Mouse (Mus musculus) common myeloid progenitor, adult 5-6 weeks (primary cell): ENCODE results near the gene Bcar1. TPM values are rescaled to one million over a fixed set of nuclear protein-coding genes. Genes with fewer than 3 reads are reported as not detected.

Experiments
- ATAC-seq: replicated peaks from 2 replicates; pipeline ENCODE4 v1.8.0; 2016; ENCODE audit warnings: low read depth, mild to moderate bottlenecking, moderate TSS enrichment, inconsistent platforms; ENCODE audit not compliant: poor library complexity, severe bottlenecking
- total RNA-seq: library from RNA; stranded (forward); fragments of 200-1000, 187-1606 nt; gene quantifications from 2 replicates; pipeline ENCODE4 v1.2.3, GENCODE M21; 2017

Gene Bcar1
- total RNA-seq, 1 experiment from 2014 or later: not detected

DNA sequence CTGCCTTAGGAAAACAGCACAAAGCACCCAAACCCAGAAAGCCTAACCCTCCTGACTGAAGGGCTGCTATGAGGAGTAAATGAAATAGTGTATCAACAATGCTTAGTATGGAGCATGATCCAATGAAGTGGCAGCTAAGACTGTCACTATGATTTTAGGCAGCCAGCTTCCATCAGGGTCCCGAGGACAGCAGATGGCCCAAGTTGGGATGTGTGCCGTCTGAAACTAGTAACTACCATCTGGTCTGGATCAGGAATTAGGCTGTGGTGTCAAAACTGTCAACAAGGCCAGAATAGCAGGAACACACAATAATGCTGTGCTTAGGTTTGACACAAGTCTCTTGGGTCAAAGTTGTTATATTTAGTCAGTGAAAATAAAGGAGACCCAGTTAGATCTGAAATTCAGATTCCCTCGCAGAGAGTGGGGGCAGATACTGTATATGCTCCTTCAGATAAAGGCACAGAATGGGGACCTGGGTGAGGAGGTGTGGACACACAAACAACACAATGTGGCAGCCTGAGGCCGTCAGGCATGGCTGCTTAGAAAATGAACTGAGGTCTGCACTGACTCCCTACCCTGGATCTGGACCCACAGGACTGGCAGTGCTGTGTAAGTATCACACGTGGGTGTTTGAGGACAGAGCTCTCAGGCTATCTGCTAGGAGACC lies 27.5 kb upstream of the Bcar1 start:
- no peak for ATAC-seq

- ATAC-seq: no peak
Measured at GRCm38 (mm10) chr8:111769764-111770428, 26.3 kb upstream of the Bcar1 start.

GRCm38 (mm10) chr8:111769296-111769695 lies 25.7 kb upstream of the Bcar1 start:
- ATAC-seq: no peak

GRCm38 (mm10) chr8:111768651-111769050 lies 25.0 kb upstream of the Bcar1 start:
- no peak for ATAC-seq

GRCm38 (mm10) chr8:111765616-111766015 lies 22.0 kb upstream of the Bcar1 start:
- ATAC-seq: no peak

- ATAC-seq: no peak
Measured at GRCm38 (mm10) chr8:111765096-111765495, 21.5 kb upstream of the Bcar1 start.

DNA sequence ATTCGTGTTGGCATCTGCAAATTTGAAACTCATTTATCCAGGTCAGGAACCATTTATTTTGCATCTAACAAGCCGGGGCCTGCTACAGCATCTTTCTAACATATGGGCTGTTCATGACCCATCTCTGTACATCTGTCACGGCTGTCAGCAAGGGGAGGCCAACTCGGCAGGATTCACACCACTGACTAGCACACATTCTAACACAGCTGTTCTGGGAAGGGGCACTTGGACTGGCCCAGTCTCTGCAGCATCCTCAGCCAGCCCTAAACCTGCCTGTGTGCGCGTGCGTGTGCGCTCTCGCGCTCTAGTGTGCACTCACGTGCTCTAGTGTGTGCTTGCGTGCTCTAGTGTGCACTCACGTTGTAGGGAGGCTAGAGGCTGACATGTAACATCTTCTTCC lies 17.1 kb upstream of the Bcar1 start:
- ATAC-seq: no peak

GRCm38 (mm10) chr8:111758817-111759216 lies 15.2 kb upstream of the Bcar1 start:
- no peak for ATAC-seq

DNA sequence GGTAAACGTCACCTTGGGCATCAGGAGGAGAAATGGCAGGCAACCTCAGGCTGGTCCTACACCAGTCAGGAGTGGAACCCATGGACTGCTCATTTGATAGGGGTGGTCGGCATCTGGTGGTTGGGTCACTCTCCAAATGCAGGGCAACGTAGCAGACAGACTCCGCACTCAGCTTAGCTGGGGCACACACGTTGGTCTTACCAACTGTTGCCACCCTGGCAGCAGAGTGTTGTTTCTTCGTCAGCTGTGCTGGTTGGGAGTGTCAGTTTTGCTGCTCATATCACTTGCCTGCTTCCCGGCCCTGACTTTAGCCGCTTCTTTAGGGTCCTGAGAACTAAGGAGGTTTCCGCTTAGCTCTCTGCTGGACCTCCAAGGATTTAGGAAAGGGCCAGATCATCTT lies 14.0 kb upstream of the Bcar1 start:
- no peak for ATAC-seq

DNA sequence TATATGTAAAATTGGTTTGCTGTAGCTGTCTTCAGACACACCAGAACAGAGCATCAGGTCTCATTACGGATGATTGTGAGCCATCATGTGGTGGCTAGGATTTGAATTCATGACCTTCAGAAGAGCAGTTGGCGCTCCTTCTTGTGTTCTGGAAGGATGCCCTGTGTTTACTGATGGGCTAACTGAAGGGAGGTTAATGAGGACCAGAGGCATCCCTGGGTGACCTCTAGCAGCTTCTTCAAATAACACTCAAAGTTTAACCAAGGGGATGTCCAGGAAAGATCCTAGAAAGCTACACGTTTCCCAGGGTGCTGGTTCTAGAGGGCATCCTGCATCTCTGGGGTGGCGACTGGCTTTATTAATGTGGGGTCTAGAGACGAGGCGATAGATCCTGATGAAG lies 11.1 kb upstream of the Bcar1 start:
- no peak for ATAC-seq

GRCm38 (mm10) chr8:111754088-111754487 lies 10.5 kb upstream of the Bcar1 start:
- ATAC-seq: no peak

DNA sequence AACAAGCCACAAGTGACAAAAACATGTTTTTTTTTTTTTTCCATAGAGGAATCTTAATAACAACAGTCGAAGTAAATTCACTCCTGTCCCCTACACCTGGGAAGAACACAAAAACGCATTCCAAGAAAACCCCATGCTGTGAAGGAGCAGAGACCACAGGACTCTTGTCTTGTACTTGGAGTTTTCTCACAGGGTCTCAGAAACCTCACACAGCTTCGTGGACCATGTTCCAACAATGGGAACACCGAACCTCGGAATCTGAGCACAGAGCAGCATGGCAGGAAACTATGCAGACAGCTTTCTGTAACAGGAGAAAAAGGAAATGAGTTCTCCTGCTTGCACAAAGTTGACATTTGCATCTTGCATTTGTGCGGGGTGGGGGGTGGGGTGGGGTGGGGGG lies 5.2 kb upstream of the Bcar1 start:
- no peak for ATAC-seq

DNA sequence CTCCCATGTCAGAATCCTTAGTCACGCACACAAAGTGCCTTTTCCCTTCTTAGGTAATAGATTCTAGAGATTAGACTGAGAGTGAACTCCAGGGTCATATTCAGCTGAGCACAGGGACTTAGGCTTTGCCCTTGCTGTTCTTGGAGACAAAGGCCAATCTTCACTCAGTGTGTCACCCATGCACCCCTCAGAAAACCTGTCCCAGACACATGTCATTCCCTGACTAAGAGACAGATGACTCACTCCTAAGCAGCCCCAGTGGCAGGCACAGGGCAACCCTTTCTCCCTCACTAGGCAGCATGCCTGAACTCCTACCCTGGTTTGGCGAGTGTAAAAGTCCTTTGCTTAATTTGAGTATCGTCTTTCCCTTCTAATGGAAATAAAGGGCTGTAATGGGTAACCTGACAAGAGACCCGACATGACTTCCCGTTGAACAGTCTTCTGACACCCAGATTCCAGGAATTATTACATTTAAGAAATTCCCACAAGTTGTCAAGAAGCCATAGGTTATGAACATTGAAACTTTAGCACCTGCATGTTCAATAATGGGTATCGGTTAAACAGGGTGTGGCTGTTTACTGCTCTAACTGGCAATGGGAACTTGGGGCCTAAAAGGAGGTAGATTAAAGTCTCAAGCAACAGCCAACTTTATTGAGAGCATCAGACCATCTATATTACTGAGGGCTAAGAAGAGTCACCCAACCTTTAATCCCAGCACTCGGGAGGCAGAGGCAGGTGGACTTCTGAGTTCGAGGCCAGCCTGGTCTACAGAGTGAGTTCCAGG lies 4.4 kb upstream of the Bcar1 start:
- no peak for ATAC-seq

GRCm38 (mm10) chr8:111746582-111747465 lies 3.2 kb upstream of the Bcar1 start:
- ATAC-seq: no peak

DNA sequence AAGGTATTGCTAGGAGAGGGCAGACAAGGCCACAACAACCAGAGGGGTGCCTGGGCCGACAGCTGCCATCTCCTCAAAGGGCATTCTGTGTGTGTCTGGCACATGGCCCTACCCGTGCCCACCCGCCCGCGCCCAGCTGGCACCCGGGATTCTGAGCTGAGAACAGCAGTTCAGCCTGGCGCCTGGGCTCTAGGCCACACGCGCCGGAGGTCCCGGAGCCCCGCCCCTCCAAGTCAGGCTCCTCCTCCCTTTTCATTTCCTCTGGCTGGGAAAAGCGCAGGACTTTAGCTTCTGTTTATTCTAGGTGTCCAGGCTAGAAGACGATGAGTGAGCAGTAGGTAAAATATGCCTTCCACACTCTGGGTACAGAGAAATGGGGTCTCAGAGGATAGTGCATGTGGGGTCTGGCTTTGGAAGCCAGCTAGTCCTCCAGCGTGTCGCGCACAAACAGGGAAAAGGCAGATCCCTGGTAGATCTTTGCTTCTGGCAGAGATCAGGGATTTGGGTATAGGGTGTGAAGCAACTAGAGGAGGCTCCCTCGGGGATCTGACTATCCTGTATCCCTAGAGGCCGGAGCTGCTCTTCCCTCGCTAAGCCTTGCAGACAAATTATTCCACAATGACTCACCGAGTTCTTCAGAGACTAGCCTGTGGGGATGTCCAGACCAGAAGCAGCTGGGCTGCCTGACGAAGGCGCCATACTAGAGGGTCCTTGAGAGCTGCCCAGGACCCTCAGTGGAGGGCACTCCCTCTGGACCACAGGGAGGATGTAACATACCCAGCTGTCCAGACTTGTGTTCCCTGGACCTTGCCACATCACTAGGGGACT lies 2.2 kb upstream of the Bcar1 start:
- peak; percentile 66 for ATAC-seq

GRCm38 (mm10) chr8:111745086-111745485 lies 1.5 kb upstream of the Bcar1 start:
- ATAC-seq: no peak

DNA sequence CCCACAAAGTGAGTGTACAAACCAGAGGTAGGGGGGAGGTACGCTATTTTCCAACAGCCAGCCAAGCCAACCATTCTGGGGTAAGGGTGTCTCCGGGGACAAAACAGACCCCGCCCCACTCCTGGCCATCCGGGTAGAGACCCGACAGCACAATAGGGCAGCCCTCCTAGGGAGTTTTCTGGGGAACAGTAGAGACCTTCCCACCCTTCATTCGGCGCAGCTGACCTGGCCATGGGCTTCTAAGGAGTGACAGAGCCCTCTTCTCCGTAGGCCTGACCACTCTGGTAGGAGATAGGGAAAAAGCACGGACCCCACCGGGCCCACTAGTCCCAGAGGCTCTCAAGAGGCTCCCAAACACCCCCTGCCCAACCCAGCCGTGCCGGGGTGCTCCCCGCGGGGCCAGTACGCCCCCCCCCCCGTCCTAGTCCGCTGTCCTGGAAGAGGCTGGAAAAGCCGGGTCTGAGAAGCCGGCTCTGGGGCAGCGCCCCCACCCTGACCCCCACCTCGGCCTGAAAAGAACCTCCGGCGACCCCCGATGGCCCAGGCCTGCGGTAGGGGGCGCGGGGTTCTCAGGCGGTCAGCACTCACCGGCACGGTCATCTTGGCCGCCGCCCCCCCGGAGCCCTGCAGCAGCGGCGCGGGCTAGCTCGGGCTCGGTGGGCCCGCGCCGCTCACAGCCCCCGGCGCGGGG lies 363 bp downstream of the Bcar1 start:
- no peak for ATAC-seq

DNA sequence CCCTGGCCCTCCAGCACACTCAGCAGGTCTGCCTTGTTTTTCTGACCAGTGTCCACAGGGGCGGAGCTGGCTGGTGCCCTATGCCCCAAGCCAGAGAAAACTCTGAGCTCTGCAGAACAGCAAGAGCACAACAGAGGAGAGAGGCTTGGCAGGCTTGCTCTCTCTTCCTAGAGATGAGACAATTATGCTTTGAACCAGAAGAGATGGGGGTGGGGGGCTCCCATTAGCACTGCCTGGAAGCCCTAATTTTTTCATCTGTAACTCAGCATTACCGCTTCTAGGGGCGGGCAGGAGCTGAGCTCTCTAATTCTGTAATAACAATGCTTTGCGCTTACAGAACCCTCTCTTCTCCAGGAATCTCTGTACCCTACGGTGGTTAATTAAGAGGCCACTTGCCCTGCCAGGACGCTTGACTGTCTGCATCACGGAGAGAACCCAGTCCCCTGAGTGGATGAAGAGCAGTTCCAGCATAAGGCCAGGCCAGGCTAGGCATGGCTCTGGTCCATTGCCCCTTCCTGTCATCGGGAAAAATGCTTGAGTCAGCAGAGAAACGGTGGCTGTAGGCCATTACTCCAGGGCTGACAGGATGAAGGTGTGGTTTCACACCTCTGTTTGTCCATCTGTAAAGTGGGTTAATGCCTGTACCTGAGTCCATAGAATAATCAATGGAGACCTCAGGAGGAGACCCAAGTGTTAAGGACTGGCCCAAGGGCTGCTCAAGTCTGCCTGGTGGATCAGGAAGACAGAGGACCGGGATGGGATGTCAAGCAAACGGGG lies 1.2 kb downstream of the Bcar1 start:
- ATAC-seq: no peak
